Mouse (Mus musculus): ENCODE results near the gene Iqub. TPM values are rescaled to one million over a fixed set of nuclear protein-coding genes. Genes with fewer than 3 reads are reported as not detected.

Iqub gene
- 0.04 TPM in 1 of 2 replicates, not detected in the other for polyA plus RNA-seq (2015; fragmentation: Nextera tagmentation; extraction: Ambion mirVana)

DNA sequence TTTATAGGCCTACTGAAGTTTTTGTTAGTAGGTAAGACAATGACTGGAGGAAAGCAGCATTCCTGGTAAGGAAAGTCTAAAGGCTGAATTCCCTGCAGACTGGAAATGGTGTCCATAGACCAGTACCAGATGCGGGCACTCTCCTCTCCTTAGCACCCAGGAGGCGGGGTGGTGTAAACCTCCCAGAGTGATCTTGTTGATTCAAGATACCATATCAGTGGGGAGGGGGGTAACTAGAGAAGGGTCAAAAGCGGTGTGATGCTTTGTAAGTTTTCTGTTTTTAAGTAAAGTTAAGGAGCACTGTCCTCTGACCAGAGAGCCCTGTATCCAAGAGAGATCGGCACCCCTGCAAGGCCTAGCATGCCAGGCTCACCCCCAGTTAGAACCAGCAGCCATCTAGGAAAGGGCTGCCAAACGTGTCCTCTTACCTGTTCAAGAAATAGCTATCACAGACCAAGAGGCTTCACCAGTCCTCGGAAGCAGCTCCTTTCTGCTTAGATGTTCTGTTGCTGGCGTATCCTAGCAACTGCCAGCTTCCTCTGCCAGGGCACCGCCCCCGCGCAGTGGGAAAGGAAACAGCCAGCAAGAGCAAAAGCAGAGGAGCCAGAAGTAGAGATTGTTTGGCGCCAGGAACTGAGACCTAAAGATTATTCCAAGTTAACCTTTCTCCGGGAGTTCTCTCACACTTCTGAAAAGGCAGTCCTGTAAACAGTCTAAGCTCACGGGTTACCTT, at the start of gene Iqub:
Iqub (minus strand) TSS at position 516 of the 733 bp plus-strand sequence.

DNA sequence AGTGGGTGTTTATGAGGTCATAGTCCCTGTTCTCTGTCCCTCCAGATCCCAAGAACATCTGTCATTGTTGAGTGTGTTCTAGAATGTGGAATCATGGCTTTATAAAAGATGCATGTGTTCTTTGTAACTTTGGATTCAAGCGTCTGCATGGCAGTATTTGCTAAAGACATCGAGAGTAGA, 13.1 kb upstream of the Iqub start, which contains the start of gene Asb15:
Asb15 (plus strand) TSS at position 81 of the 180 bp plus-strand sequence.

DNA sequence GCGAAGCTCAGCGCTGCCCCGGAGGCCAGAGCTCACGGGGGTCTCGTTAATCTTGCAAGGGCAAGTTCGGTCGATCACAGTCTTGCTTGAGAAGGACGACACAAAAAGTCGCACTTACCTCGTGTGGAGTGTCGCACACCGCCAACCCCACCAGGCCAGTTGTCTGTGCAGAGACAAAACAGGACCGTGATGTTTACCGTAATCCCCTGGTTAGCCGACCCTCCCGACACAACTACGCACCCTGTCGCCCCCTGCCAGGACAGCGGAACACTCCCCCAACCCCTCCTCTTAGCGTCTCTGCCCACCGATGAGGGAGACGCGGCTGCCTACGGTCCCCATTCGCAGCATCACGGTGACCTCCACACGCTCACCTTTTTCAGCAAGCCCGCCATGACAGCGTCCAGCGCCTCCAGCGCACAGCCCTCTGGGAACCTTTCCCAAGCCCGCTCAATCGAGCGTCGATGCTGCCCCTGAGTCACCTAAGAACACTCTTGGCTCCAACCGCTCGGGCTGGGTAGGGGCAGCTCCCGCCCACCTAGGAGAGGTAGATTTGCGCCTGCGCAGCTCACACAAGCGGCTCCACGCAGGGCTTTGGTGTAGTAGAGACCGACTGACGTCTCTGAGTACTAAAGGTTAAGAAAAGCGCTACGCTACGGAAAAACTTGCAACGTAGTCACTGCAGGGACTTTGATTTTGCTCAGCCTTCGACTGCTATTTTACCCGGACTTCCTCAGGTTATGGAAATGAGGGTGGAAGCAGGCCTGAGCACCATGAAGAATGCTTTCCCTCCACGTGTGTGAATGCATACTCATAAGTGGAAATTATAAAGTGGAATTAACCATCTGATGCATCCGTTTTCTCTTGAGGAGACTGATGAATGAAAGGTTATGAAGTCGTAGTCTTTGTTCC, 12.5 kb upstream of the Iqub start, which contains the start of gene Ndufa5:
Ndufa5 (minus strand) TSS at position 859 of the 909 bp plus-strand sequence.

Other genes starting within 250 kb of the Iqub start
- 433 and 453 TPM in 2 replicates for gene Ndufa5, start 12.9 kb upstream of the Iqub start, polyA plus RNA-seq (2015; fragmentation: Nextera tagmentation; extraction: Ambion mirVana)
- gene Asb15, start 13.1 kb upstream of the Iqub start, polyA plus RNA-seq (2015; fragmentation: Nextera tagmentation; extraction: Ambion mirVana) = 0.04 and 0.07 TPM in 2 replicates
- gene Lmod2, start 82.7 kb upstream of the Iqub start, polyA plus RNA-seq (2015; fragmentation: Nextera tagmentation; extraction: Ambion mirVana) = not detected in 2 replicates
- 60.1 and 72.3 TPM in 2 replicates for gene Wasl, start 149.9 kb upstream of the Iqub start, polyA plus RNA-seq (2015; fragmentation: Nextera tagmentation; extraction: Ambion mirVana)
- not detected in 2 replicates for gene Hyal6, start 218.2 kb upstream of the Iqub start, polyA plus RNA-seq (2015; fragmentation: Nextera tagmentation; extraction: Ambion mirVana)
- gene Hyal4, start 233.3 kb upstream of the Iqub start, polyA plus RNA-seq (2015; fragmentation: Nextera tagmentation; extraction: Ambion mirVana) = not detected in 2 replicates